Mouse (Mus musculus): ENCODE measurements around the gene Surf4.
A peak's percentile ranks its signal among the peaks of the same experiment; 100 is the strongest.

Surf4 gene

DNA sequence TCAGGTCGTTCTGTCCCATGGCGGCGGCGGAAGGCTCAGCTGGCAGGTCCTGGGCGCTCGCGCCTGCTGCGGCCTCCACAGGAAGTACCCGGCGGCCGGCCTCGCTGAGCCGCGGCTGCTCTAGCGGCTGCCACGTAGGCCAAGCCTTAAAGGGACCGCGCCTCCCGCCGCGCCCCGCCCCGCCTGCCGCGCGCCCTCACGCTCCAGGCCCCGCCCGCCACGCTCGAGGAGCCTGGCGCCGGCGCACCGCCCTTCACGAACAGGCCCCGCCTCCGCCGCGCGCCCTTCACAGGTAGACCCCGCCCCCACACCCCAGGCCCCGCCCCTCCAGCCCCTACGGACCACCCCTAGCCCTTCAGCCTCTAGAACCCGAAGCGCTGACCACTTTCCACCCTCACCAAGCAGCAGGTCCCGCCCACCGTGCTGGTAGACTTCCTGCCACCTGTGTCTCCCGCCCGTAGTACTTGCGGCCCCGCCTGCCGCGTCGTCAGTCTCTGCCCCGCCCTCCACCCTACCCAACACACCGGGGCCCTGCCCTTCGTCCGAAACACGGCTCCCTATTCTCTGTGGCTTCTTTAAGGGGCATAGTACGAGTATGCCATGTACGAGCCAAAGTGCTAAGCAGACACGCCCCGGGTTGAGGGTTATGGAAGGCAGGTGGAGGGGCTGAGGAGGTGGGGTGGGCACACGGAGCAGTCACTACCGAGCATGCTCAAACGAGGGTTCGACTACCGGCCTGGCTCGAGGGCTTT lies at the start of gene Surf4, which contains the start of gene Stkld1:
Gene Surf4 (minus strand): TSS at position 625 of the 752 bp plus-strand sequence.
Gene Stkld1 (plus strand): TSS at position 744 of the 752 bp plus-strand sequence.
- DNase-seq = peak; percentile 89

DNA sequence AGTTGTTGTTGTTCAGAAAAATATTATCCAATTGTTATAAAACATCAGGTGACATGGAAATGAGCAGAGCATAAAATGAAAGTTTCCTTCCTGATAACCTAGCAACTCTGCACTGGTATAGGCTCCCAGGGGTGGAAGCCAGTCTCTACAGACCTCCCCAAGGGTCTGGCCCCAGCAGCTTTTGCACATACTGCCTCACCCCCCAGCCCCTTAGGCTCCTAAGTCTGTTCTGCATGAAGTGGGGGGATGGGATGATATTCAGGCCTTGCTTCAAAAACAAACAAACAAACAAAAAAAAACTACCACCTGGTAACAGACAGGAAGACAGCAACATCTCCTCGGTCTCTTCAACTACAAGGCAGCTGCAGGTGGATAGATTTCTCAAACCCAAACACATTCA lies 46.6 kb upstream of the Surf4 start:
- no peak for DNase-seq

DNA sequence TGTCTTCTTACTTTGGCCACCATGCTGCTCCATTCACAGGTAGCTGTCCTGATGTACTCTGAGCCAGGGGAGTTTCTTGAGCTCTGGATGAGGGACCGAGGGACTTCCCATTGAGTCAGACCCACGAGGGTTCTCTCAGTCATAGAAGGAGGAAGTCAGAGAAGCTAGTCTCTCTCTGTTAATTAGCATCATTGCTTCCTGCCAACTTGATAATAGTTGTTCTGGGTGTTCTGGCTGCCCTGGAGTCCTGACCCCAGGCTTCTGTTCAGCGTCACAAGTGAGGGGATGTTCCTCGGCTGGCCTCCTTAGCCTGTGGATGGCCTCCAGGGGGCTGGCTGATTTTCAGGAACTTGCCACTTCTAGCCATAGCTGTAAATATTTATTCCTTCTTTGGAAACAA lies 40.2 kb upstream of the Surf4 start:
- DNase-seq = no peak

DNA sequence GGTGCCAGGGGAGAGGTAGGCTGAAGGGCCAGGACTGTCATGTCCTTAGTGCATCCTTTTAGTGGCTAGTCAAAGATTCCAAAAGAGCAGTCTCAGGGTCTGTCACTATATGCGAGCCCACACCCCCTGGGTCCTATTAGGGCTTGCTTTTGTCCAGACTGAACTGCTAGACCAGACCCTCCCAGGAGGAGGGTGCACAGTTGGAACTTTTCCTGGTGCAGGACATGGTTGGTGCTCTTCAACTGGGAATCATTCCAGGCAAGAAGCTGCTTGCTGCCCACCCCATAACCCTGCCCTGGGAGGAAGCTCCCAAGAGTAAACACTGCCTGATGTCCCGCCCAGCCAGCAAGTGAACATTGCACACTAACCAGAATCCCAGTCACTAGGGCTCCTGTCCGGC lies 39.4 kb upstream of the Surf4 start, which contains the start of gene Adamts13:
Gene Adamts13 (plus strand): TSS at position 301 of the 400 bp plus-strand sequence.
- no peak for DNase-seq

DNA sequence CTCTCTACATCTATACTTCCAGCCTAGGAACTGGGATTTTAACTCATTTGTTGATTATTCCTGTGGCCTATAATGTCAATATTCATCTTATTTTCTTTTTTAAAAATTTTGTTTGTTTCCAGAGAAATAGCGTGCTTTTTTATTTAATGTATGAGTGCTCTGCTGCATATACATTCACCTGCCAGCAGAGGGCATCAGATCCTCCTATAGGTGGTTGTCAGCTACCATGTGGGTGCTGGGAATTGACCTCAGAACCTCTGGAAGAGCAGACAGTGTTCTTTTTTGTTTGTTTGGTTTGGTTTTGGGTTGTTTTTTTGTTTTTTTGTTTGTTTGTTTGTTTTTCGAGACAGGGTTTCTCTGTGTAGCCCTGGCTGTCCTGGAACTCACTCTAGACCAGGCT lies 33.5 kb upstream of the Surf4 start:
- no peak for DNase-seq

DNA sequence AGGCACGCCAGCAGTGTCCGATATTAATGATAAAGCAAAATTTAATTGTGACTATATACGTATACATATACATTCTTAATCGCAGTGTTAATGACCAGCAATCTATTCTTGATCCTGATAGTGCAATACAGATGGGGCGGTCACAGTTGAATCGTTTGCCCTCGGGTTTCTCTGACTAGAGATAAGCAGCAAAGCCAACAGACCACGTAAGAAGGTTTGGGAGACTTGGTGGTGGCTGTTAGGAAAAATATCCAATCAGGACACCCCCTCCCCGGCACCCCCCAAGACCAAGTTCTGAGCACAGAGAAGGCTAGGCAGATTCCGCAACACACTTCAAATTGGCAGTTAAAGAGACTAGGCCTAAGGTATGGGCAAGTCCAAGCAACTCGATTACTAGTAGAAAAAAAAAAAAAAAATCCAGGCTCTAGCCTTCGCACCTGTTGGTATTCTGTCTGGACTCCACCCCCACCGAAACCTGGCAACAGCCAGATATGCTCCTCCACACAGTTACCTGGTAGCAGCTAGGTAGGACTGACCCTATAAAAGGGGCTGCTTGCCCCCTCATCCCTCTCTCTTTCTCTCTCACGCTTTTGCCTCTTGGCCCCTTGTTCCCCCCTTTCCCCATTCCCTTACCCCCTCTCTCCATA lies 31.1 kb upstream of the Surf4 start:
- no peak for DNase-seq

DNA sequence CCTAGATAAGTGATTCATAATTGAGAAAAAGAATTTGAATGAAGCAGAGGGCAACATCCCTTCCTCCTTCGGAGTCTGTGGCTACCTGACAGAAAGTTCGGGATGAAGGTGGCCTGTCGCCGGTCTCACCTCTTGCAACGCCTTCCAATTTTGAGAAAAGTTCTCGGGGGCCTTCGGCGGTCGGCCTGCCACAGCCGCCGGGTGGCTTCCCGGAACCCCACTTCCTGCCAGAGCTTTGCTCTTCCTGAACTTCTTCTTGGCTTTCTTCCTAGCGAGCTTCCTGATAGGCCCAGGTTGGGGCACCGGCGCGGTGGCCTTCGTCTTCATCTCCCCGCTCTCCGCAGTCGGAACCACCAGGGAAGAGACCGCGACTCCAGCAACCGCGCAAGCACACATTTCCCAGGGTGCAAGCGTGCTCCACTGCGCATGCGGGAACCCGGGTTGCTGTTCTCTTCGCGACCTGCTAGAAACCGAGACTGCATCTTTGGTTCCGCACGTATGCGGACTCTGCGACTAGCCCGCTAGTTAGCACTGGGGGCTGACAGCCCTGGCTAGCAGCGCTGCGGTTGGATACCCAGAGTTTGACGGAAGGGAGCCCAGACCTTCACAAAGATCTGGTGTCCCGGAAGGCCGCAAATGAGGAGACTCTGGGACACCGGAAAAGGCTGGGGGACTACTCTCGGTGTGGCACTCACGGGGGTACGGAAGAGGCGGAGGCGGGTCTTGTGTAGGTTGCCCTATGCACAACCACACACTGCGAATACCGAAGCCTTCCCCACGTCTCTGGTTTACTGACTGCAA lies 30.4 kb upstream of the Surf4 start, which contains the start of gene Rexo4:
Gene Rexo4 (minus strand): TSS at position 464 of the 801 bp plus-strand sequence.
- DNase-seq = peak; percentile 96

DNA sequence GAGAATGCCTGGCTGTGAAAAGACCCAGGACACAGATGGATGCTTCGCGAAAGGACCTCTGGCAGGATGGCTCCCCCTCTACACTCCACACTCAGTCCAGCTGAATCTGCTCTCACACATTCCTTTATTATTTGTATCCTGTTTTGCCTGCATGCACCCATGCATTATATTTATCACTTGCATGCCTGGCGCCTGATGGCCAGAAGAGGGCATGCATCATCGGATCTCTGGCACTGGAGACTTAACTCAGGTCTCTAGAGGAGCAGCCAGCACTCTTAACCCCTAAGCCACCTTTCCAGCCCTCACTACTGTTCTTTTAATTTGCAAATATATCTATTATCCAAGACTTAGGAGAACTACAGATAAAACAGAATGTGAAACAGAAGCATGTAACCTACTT lies 27.0 kb upstream of the Surf4 start:
- no peak for DNase-seq

DNA sequence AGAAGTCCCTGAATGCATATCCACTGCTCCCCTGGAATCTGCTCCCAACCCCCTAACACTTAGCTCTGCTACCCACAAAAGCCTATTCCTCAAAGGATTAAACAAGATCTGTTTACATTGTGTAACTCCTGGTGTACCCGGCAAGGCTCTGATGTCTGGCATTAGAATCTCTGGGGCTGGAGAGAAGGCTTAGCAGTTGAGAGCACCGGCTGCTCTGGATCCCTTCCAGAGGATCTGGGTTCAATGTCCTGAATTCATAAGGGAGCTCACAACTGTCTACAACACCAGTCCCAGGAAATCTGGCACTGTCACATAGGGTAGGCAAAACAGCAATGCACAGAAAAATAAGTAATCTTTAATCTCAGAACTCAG lies 23.7 kb upstream of the Surf4 start:
- DNase-seq = no peak

DNA sequence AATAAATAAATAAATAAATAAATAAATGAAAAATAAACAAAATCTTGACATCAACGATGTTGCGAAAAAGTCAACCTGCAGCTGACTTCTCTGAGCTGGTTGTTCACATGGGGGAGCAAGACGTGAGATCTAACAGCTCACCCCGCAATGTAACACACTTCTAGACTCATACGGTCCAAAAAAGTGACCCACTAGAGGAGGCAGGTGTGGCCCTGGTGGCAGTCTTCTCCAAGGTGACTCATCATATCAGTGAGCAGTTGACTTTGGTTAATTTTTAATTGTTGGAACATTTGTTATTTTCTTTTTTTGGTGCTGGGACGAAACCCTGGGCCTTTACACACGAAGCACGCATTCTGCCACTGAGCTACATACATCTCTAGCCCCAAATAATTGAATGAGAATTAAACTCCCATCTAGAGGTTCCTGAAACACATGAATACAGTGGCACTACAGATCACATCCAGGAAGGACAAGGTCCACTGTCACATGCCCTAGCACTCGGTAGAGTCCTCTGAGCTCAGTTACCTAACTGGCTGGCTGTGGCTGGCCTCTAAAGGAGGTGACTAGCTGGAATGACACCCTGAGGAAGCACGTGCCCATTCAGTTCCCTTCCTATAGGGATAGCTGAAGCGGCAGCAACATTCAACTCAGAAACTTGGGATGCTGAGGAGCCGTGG lies 23.2 kb upstream of the Surf4 start:
- no peak for DNase-seq

DNA sequence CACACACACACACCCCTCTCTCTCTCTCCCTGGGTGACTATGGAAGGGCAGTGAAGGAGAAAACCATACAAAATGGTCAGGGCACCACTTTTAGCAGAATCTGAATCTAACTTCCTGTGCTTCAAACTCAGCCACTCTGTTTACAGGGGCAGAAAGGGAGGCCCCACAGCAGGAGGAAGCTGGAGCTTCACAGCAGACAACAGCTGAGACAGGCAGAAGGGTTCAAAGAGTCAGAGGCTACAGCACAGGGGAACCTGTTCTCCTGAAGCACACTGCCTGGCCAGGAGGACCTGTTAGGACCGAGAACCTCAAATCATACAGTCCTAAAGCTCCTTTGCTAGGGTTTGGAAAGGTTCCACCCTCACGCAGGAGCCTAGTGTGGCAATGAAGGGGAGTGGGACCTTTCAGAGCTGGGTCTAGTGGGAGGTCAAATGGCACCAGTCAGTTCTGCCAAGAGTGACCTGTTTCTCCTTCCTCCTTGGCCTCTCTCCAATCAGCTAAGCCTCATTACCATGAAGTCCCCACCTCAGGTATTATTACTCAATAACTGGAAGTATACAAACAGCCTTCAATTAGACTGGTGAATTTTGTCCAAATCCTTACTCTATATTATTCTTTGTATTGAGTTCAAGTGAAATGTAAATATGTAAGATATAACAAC lies 21.1 kb upstream of the Surf4 start:
- DNase-seq = no peak

DNA sequence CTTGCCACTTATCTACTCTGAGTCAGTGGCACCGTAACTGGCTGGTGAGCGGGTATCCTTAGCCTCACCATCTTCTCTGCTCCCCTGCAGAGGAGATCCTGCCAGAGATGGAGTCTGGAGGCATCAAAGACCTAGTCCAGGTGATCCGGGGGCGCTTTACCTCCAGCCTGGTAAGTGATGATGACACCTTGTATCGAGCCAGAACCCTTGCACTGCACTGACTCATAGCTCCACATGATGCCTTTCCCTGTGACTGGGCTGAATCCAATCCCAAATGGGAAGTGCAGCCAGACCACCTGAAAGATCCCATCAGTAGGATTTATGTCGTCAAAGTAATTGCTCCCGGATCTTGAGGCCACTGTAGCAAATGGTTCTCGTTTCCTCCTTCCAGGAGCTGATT lies 19.1 kb upstream of the Surf4 start:
- no peak for DNase-seq

DNA sequence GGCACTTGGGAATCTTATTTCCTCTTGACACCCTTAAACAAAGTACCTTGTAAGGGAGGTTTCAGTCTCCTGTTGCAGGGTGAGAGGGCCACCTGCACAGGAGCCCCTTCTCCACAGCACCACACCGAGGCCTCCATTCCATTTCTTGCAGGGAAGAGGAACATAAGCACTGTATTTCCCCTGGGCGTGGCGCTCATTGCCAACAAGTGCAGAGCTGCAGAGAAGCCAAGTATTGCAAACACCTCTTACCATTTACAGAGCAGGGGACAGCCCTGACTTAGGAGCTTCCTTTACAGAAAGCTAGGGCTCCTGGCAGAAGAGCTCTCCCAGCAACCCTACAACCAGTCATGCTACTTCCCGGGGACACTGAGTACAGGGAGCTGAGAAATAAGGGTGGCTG lies 18.5 kb upstream of the Surf4 start:
- DNase-seq = no peak

DNA sequence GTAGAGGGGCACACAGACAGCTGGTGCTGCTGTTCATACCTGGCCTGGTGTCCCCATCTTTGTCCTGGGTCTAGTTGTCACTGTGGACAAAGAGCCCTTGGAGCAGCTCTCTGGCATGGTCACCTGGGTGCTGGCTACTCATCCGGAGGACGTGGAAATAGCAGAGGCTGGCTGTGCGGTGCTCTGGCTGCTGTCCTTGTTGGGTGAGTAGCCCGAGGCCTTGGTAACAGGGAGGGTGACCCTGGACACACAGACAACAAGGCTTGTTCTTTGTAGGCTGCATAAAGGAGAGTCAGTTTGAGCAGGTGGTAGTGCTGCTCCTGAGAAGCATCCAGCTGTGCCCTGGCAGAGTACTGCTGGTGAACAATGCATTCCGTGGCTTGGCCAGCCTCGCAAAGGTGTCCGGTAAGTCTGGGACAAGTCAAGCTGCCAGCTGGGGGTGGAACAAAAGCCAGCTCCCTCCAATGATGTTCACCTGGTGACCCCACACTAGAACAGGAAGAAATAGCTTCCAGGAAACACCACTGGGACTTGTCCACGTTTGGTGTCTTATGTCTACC lies 17.7 kb upstream of the Surf4 start:
- DNase-seq = no peak

DNA sequence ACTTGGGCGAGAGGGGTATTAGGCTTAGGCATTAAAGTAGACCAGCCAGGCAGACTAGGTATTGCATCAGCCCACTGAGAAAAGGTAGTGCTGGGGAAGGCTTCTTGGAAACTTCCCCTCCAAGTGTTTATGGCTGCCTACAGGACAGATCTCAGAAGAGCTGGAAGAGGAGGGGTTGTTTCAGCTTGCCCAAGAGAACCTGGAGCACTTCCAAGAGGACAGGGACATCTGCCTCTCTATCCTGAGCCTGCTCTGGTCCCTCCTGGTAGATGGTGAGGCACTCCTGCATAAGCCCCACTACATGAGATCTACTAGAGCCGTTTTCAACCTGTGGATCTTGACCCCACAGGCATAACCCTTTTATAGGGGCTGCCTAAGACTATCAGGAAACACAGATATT lies 16.7 kb upstream of the Surf4 start:
- no peak for DNase-seq

DNA sequence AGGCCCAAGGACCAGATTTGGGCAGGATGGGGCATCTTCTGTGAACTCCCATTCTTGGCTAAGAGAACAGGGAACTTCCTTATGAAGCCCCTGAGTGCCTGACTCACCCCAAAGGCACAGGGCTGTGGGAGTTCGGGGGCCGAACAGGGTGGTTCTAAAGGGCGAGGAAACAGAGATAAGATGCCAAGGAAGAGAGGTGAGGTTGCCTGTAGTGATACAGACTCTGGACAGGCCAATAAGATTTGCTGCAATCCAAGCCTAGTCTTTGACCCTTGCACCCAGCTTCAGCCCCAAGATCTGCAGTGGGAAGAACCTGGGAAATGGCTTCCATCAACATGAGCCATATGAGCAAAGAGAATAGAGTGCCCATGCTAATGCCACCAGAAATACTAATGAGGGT lies 9.5 kb upstream of the Surf4 start:
- no peak for DNase-seq

DNA sequence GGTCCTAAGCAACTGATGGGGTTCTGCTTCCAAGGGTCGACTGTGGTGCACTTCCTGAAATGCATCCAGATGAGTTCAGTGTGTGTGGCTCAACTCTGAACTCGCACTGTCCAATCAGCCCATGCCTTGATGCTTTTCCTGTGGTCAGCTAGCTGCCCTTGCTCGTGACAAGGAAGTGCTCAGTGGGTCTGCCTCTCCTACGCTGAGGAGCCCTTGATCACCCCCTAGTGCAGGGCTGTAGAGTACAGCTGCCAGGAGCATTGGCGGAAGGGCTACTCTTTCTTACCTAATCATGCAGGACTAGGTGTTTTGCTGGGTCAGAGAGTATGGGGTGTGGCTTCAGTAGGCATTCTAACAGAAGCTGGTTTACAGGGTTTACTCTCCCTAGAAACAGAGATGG lies 7.8 kb upstream of the Surf4 start:
- DNase-seq = no peak

DNA sequence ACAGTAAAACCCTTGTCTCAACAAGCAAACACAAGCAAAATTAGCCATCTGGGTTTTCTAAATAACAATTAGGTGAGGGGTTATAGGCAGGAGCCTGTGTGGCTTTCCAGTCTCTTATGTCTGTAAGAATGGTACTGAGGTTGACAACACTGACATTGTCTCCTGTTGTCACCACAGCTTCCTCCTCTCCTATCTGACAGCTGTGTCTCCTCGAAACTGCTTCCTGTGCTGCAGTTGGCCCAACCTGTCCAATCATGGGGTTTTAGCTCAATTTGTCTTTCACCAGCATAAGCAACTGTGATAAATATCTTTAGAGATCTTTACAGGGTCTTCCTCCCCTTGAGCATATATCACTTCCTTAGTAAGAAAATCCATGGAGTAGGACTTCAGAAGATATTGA lies 2.7 kb upstream of the Surf4 start:
- no peak for DNase-seq

DNA sequence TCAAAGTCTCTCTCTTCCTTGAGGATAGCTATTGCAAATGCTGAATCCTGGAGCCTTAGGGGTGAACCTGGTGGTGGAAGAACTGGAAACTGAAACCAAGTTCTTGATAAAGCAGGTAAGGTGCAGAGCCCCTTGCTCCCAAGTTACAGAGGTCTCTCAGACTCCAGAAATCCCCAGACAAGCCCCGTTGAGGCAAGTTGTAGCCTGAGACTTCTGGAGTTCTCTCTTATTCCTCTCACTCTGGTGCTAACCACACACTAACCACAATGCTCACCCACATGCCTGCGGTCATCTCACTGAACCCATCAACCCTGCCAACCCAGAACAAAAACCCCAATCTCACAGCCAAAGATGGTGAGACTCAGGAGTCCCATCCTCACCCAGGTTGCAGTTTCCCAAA lies 1.6 kb upstream of the Surf4 start:
- DNase-seq = no peak

DNA sequence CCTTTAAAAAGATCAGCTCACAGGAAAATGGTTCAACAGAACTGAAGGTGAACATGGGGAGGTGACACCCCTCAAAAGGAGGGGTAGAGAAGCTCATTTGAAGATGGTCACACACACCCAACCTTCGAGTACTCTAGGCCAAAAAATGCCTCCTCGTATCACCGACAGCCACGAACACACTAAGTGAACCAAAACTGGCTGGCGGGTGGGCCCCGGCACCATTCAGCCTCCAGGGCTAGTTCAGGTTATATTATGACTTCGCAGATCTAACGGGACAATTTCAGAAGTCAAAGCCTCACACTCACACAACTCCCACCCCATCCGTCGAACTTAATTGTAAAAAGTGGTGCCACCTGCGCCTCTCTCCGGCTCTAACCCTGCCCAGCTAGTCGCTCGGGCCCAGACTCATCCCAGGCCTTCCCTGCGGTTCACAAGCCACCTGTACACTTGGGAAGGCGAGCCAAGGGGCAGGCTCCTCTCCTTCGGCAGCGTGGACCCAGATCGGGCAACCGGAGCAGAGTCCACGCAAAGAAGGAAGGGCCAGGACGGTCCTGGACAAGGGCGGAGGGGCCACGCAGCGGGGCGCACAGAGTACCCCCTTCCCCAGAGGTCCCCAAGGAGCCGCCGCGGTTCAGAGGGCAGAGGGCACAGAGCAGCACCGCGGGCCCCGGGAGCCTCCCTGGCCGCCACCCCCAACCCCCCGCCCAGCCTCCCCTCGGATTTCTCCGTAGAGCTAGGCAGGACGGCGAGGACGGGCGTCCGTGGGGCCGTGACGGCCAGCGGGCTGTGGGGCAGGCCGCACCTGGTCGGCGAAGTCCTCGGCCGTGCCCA lies 1.0 kb downstream of the Surf4 start:
- DNase-seq = peak; percentile 47

DNA sequence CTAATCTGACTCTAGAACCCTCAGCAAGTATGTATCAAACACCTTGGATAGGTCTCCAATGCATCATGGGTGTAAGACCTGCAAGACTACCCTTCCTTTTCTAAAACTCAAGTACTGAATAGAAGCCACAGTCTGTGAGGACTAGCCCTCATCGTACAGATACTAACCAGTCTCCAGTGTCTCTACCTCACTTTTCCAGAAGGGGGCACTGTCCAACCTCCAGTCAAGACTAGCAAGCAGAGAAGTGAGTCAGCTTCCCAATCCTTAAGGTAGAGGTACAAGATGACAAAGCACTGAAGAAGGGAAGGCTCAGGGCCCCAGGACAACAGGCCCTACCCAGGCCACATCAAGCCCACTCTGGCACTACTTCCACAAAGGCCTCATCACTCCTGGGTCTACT lies 3.3 kb downstream of the Surf4 start:
- DNase-seq = peak; percentile 71
